Mouse (Mus musculus): Measurements from ENCODE around the gene Gm20425. TPM values are rescaled to one million over a fixed set of nuclear protein-coding genes. Genes with fewer than 3 reads are reported as not detected.

Gm20425 gene
- total RNA-seq, 2 experiments from 2014 or later = 17.9 to 18.4 TPM

GRCm38 (mm10) chr9:103225464-103225863, 4.6 kb downstream of the Gm20425 start:
- no peak for DNase-seq (ENCODE audit: low spot score in 2 of 2)

- no peak for DNase-seq (ENCODE audit: low spot score in 2 of 2)
Measured at GRCm38 (mm10) chr9:103224721-103225120, 5.4 kb downstream of the Gm20425 start.

GRCm38 (mm10) chr9:103214281-103214680, 15.8 kb downstream of the Gm20425 start:
- no peak for DNase-seq (ENCODE audit: low spot score in 2 of 2)

- DNase-seq (ENCODE audit: low spot score in 2 of 2) = no peak
Measured at GRCm38 (mm10) chr9:103213631-103214030, 16.5 kb downstream of the Gm20425 start.

- DNase-seq (ENCODE audit: low spot score in 2 of 2) = no peak
Measured at GRCm38 (mm10) chr9:103212654-103213420, 17.3 kb downstream of the Gm20425 start.

GRCm38 (mm10) chr9:103208802-103209423, 21.2 kb downstream of the Gm20425 start:
- DNase-seq (ENCODE audit: low spot score in 2 of 2) = no peak

- peak; percentile 47 to 54 for DNase-seq (ENCODE audit: low spot score in 2 of 2)
Measured at GRCm38 (mm10) chr9:103207846-103208245, 22.3 kb downstream of the Gm20425 start.

GRCm38 (mm10) chr9:103205786-103206185, 24.3 kb downstream of the Gm20425 start:
- no peak for DNase-seq (ENCODE audit: low spot score in 2 of 2)

GRCm38 (mm10) chr9:103201561-103202260, 28.4 kb downstream of the Gm20425 start, which contains the start of gene Srprb:
Gene Srprb (minus strand): TSS chr9:103202137.
- DNase-seq (ENCODE audit: low spot score in 2 of 2) = peak; percentile 88 to 90

GRCm38 (mm10) chr9:103188416-103188815, 41.7 kb downstream of the Gm20425 start:
- no peak for DNase-seq (ENCODE audit: low spot score in 2 of 2)

GRCm38 (mm10) chr9:103186747-103187146, 43.4 kb downstream of the Gm20425 start:
- no peak for DNase-seq (ENCODE audit: low spot score in 2 of 2)

GRCm38 (mm10) chr9:103185946-103186345, 44.2 kb downstream of the Gm20425 start:
- DNase-seq (ENCODE audit: low spot score in 2 of 2) = no peak

- DNase-seq (ENCODE audit: low spot score in 2 of 2) = no peak
Measured at GRCm38 (mm10) chr9:103184855-103185254, 45.3 kb downstream of the Gm20425 start.

- no peak for DNase-seq (ENCODE audit: low spot score in 2 of 2)
Measured at GRCm38 (mm10) chr9:103181886-103182285, 48.2 kb downstream of the Gm20425 start.

- peak; percentile 54 to 64 for DNase-seq (ENCODE audit: low spot score in 2 of 2)
Measured at GRCm38 (mm10) chr9:103180807-103181565, 49.1 kb downstream of the Gm20425 start.

GRCm38 (mm10) chr9:103180303-103180702, 49.8 kb downstream of the Gm20425 start:
- peak in 1 of 2 experiments; percentile 34 for DNase-seq (ENCODE audit: low spot score in 2 of 2)

GRCm38 (mm10) chr9:103175692-103176091, 54.4 kb downstream of the Gm20425 start:
- no peak for DNase-seq (ENCODE audit: low spot score in 2 of 2)

- no peak for DNase-seq (ENCODE audit: low spot score in 2 of 2)
Measured at GRCm38 (mm10) chr9:103174771-103175519, 55.2 kb downstream of the Gm20425 start.

GRCm38 (mm10) chr9:103168771-103169170, 61.3 kb downstream of the Gm20425 start:
- DNase-seq (ENCODE audit: low spot score in 2 of 2) = no peak

- DNase-seq (ENCODE audit: low spot score in 2 of 2) = no peak
Measured at GRCm38 (mm10) chr9:103168046-103168445, 62.1 kb downstream of the Gm20425 start.

Data from adrenal gland, adult 18-20 months (tissue).